Mouse (Mus musculus) embryonic facial prominence, embryonic 10.5 days (tissue): ENCODE data around the gene Nup93. TPM values are rescaled to one million over a fixed set of nuclear protein-coding genes. Genes with fewer than 3 reads are reported as not detected.
A peak's percentile ranks its signal among the peaks of the same experiment; 100 is the strongest.
"Not testable (repeated sequence)": the region's sequence is repeated elsewhere in the genome, so short reads cannot be mapped to it uniquely, and the experiment has no call there.

ENCODE experiments used
- DNase-seq: peaks from one replicate; pipeline ENCODE4 v3.0.0-alpha.2; 2017; ENCODE audit warnings: low spot score
- H3K27ac ChIP-seq: fragments of 300-500 bp; sonication (generic); replicated peaks from 2 replicates; pipeline ENCODE4 v1.5.1; 2016; ENCODE audit warnings: mild to moderate bottlenecking
- H3K27me3 ChIP-seq: fragments of 300-500 bp; sonication (generic); replicated peaks from 2 replicates; pipeline ENCODE4 v1.6.1; 2016; ENCODE audit warnings: low read depth, mild to moderate bottlenecking; ENCODE audit not compliant: poor library complexity, severe bottlenecking
- H3K36me3 ChIP-seq: fragments of 300-500 bp; sonication (generic); replicated peaks from 2 replicates; pipeline ENCODE4 v1.6.1; 2016; ENCODE audit warnings: mild to moderate bottlenecking, moderate library complexity
- H3K4me1 ChIP-seq: fragments of 300-500 bp; sonication (generic); 2 replicates; pipeline ENCODE4 v1.6.1; 2016
- H3K4me3 ChIP-seq: fragments of 300-500 bp; sonication (generic); 2 replicates; pipeline ENCODE4 v1.5.1; 2016; ENCODE audit warnings: mild to moderate bottlenecking, moderate library complexity
- H3K9me3 ChIP-seq: fragments of 300-500 bp; sonication (generic); 2 replicates; pipeline ENCODE4 v1.6.1; 2016; ENCODE audit warnings: mild to moderate bottlenecking
- WGBS: fragments of 180-500 bp; shearing (Covaris S2); methylation state at CpG from one replicate; pipeline ENCODE4 v1.1.7; 2016; 5-methylcytosine and 5-hydroxymethylcytosine counted together
- polyA plus RNA-seq: library from polyadenylated mRNA; unstranded; fragments of >200 nt; fragmentation: Nextera tagmentation; extraction: Ambion mirVana; gene quantifications from 2 replicates; pipeline ENCODE4 v1.2.1, GENCODE M21; 2016

The Nup93 gene
- 150 and 152 TPM in 2 replicates for polyA plus RNA-seq

DNA sequence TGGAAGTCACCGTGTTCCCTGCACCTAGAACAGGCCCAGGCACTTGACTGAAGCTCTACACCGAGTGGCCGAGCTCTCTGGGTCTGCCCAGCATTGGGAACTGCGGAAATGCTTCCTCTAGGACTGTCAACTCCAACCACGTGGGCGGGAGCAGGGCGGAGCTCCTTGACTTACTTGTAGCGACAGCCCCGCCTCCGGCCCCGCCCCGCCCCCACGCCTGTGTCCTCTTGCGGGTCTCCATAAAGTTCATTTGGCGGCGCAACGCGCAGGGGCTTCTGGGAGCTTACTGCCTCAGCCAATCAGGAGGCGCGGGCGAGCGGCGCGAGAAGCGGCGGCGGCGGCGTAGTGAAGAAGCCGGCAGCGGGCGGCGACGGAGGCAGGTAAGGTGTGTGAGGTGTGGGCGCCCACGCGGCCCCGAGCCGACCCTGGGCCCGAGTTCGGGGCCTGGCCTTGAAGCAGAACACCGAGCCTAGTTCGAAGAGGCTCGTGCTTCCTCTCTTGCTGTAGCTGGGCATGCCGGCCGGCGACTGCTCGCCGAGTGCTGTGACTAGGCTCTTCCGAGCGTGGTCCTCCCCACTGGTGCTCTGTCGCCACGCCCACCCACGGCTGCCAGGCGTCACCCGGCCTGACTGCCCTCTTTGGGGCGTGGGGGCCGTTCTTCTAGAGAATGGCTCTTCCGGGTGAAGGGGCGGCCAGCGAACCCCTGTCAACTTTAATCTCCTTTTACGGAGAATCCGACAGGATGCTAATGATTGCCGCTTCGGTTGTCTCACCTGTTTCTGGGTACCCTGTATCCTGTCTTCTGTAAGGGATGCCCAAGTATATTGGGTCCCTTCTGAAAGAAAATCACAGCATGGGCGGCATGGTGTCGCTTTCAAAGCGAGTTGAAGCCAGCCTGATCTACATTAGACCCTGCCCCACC is at the start of gene Nup93:
Gene Nup93, plus strand, starts transcription at position 313 of the 922 bp plus-strand sequence.
- WGBS: under 1% methylated on average over 68 of the region's 68 CpGs
- DNase-seq: peak; percentile 100

DNA sequence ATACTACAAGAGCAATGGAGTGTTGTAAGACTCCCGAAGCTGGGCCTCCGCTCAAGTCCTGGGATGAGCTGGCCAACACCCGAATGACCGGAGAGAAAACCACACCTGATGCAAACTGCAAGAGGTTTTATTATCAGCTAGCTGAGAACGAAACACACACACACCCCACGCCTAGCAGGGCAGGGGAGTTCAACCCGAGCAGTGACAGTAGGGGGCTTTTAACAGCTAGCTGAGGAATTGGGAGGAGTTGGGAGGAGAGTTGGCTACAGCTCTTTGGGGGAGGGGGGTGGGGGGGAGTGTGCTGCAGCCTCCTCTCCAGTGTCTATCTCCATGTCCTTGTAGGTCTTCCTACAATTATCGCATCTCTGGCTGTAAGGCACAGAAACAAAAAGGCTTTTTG is 48.6 kb upstream of the Nup93 start:
- not testable (repeated sequence) for H3K4me3 ChIP-seq, H3K27ac ChIP-seq

More for the DNA sequence above, at the start of gene Nup93:
- Histone ChIP-seq H3K36me3 (no peaks in the 10 kb centered on the region), H3K4me3 (peak within 1 kb of the TSS; percentile 81), H3K4me1 (peaks cover 25% of the 10 kb centered on the region), H3K9me3 (no peaks in the 10 kb centered on the region), H3K27ac (peak within 1 kb of the TSS; percentile 86), H3K27me3 (no peaks in the 10 kb centered on the region)

DNA sequence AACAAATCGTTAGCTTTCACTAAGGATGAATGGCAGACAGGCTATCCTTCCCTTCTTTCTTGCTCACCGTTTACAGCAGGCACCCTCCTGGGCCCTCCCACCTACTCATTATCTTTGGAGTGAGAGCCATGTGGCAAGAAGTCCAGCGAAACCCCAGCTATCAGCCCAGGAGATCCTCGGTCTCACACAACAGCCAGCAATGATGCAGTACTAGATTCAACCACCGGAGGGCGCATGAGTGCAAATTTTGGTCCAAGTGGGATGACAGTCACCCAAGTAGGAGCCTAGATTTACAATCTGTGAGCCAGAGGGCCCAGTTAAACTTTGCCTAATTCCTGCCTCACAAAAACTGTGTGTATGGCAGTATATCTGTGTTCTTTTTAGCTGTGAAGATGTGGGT is 47.1 kb upstream of the Nup93 start:
- no peak overlapping the region for H3K27ac ChIP-seq
- peak; percentile 89 for DNase-seq
- no peaks in the 10 kb centered on the region for H3K36me3 ChIP-seq
- peaks cover 14% of the 10 kb centered on the region for H3K4me1 ChIP-seq
- H3K27me3 ChIP-seq: peaks cover 47% of the 10 kb centered on the region
- H3K4me3 ChIP-seq: no peak overlapping the region
- no peaks in the 10 kb centered on the region for H3K9me3 ChIP-seq
- WGBS: 3% methylated on average over 6 of the region's 6 CpGs

More for the DNA sequence above, 48.6 kb upstream of the Nup93 start:
- peaks cover 32% of the 10 kb centered on the region for H3K27me3 ChIP-seq
- H3K36me3 ChIP-seq, H3K4me1 ChIP-seq, H3K9me3 ChIP-seq, DNase-seq: not testable (repeated sequence)
- 75% methylated on average over 8 of the region's 8 CpGs for WGBS

DNA sequence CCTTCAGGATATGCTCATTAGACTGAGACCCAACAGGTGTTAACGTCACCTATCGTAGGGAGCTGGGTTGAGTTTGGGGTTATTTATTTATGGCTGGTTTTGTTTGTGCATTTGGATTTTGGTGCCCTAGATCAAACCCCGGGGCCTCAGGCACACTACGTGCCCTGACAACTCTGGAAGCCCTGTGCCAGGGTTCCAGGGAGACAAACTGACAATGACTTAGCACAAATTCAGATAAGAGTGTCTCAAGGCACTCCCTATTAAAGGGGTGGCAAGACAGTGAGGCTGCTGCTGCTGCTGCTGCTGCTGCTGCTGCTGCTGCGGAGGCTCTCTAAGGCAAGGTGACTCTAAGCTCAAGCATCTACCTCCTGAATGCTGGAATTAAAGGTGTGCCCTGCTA is 44.8 kb upstream of the Nup93 start:
- 85% methylated on average over 5 of the region's 5 CpGs for WGBS
- no peaks in the 10 kb centered on the region for H3K9me3 ChIP-seq
- H3K4me3 ChIP-seq: no peak overlapping the region
- H3K4me1 ChIP-seq: peaks cover 35% of the 10 kb centered on the region
- H3K36me3 ChIP-seq: no peaks in the 10 kb centered on the region
- H3K27ac ChIP-seq: no peak overlapping the region
- peaks cover 70% of the 10 kb centered on the region for H3K27me3 ChIP-seq
- DNase-seq: no peak

DNA sequence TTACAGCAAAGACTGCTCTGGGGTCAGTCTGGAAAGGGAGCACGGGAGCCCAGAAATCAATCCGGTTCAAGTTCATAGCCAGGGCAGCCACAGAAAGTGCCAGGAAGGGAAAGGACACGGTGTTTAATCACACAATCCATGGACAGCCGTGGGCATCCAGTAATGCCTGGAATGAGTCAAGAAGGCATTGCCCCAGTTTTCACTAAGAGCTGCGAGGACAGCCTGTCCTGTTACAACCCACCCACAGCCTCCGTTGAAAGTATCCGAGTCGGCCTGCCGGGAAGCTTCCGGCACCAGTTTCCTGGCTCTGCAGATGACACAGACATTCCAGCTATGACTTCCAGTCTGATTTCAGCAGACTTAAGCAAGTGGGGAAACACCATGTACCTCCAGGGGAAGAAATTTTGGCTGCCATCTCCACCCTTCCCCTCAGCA is 43.0 kb upstream of the Nup93 start:
- Histone ChIP-seq H3K9me3 (no peaks in the 10 kb centered on the region), H3K27ac (0 out of 2 replicates have a peak overlapping the region, but pooled peaks have one; percentile 59), H3K4me3 (peak overlapping the region; percentile 60; the same call in 1 of the 2 replicates), H3K4me1 (peaks cover 41% of the 10 kb centered on the region), H3K27me3 (peaks cover 87% of the 10 kb centered on the region), H3K36me3 (no peaks in the 10 kb centered on the region)
- 43% methylated on average over 10 of the region's 10 CpGs for WGBS
- no peak for DNase-seq

DNA sequence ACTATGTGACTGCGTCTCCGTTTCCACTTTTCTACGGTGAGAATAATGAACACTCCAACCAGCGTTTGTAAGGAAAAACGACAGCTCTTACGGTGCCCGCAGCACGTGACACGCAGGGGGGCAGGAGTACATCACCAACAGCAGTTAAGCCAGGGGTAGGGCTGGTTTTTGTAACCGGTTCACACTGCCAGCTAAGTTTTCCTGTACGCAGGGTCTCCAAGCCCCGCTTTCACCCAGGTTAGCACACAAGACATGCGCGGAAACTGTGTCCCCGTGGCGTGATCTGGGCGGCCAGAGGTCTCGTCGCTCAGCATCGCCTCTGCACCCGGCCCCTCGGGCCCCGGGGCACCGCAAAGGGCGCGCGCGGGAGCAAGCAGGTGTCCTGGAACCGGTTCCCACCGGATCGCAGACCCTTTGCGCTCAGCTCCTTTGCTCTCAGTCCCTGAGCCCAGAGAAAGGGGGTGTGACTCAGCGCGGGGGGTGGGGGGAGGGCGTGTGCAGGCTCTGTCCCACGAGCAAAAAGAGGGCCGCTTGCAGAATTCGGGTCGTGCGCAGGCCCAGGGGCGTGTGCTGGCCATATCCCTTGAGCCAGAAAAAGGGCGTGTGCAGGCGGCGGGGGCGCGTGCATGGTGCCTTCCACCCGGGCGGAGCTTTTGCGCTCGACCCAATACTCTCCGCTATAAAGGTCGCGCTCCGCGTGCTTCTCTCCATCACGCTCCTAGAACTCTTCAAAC is 42.1 kb upstream of the Nup93 start, which contains the start of gene Mt2:
Gene Mt2, plus strand, starts transcription at position 590 of the 734 bp plus-strand sequence.
- under 1% methylated on average over 56 of the region's 56 CpGs for WGBS
- peaks cover 38% of the 10 kb centered on the region for H3K4me1 ChIP-seq
- H3K27me3 ChIP-seq: peaks cover 93% of the 10 kb centered on the region
- H3K4me3 ChIP-seq: peak within 1 kb of the TSS; percentile 60
- H3K27ac ChIP-seq: peak within 1 kb of the TSS; percentile 59
- no peaks in the 10 kb centered on the region for H3K9me3 ChIP-seq
- H3K36me3 ChIP-seq: no peaks in the 10 kb centered on the region
- peak; percentile 73 for DNase-seq

DNA sequence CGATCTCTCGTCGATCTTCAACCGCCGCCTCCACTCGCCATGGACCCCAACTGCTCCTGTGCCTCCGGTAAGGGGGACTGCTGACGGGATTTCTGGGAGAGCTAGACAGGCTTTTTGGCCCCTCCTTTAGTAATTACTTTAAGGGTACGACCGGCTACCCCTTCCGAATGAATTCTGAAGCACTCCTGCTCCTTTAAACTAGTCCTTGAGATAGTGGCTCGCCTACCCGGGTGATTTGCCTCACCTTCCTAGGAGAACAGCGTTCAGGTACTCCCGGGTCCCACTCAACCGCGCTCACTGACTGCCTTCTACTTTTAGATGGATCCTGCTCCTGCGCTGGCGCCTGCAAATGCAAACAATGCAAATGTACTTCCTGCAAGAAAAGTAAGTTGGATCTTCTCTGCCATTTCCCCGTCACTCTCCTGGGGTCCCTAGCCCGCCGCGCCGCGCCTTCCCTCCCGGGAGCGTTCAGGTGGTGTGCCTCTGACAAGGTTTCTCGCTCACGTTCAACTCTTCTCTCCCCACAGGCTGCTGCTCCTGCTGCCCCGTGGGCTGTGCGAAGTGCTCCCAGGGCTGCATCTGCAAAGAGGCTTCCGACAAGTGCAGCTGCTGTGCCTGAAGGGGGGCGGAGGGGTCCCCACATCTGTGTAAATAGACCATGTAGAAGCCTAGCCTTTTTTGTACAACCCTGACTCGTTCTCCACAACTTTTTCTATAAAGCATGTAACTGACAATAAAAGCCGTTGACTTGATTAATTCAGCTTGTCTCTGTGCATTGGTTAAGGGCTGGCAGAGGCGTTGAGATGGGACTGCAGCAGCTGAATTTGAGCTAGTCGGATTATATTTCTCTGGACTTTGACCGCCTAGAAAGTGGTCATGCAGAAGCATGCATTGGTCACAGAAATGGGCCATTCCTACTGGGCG is 41.3 kb upstream of the Nup93 start:
- H3K9me3 ChIP-seq: no peaks in the 10 kb centered on the region
- H3K27ac ChIP-seq: peak overlapping the region; percentile 51
- WGBS: 2% methylated on average over 39 of the region's 39 CpGs
- H3K4me3 ChIP-seq: peak overlapping the region; percentile 60
- no peaks in the 10 kb centered on the region for H3K36me3 ChIP-seq
- peak; percentile 55 for DNase-seq
- peaks cover 96% of the 10 kb centered on the region for H3K27me3 ChIP-seq
- peaks cover 38% of the 10 kb centered on the region for H3K4me1 ChIP-seq

DNA sequence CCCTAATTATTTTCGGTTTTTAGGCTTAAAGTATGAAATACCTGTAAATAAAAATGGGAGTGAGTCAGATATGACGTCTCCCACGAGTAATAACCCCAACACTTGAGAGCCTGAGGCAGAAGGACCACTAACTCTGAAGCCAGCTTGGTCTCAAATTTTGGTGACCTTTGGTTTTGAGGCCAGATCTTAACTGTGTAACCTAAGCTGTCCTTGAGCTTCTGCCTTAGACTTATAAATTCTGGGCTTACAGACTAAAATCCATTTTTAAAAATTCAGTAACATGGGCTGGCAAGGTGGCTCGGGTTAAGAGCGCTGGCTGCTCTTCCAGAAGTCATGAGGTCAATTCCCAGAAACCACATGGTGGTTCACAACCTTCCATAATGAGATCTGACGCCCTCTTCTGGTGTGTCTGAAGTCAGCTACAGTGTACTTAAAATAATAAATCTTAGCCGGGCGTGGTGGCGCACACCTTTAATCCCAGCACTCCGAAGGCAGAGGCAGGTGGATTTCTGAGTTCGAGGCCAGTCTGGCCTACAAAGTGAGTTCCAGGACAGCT is 40.4 kb upstream of the Nup93 start:
- WGBS: 42% methylated on average over 11 of the region's 11 CpGs
- Histone ChIP-seq H3K27me3 (peaks cover 100% of the 10 kb centered on the region), H3K4me3 (peak overlapping the region; percentile 60), H3K27ac (no peak overlapping the region), H3K4me1 (peaks cover 41% of the 10 kb centered on the region), H3K9me3 (no peaks in the 10 kb centered on the region), H3K36me3 (no peaks in the 10 kb centered on the region)
- no peak for DNase-seq

DNA sequence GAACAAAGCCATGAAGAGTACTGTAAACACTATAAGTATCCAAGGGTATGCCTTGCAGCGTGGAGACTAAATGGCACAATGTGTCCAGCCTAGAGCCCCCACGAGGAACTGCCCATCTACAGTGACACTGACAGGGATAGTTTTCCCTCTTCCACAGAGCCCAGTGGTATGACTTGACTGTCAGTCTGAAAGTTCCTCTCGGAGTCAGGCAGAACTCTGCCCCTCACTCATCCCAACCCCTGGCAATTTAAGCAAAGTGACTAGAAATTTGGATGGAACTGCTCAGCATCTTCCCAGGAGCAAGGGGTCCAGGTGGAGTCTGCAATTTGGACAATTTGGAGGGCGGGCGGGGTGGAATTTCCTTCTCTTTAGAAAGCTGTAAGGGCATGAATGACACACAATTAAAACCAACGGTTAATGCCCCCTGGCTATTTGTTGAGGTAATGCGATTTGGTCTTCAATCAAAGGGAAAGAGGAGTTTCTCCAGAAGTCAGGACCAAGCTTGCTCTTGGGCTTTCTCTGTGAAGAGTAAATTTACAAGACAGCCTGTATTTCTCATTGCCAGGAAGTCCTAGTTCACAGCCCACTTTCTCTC is 39.6 kb upstream of the Nup93 start:
- H3K27me3 ChIP-seq: peaks cover 100% of the 10 kb centered on the region
- H3K36me3 ChIP-seq: no peaks in the 10 kb centered on the region
- no peak for DNase-seq
- no peak overlapping the region for H3K27ac ChIP-seq
- peaks cover 49% of the 10 kb centered on the region for H3K4me1 ChIP-seq
- no peaks in the 10 kb centered on the region for H3K9me3 ChIP-seq
- H3K4me3 ChIP-seq: no peak overlapping the region
- 19% methylated on average over 7 of the region's 7 CpGs for WGBS

DNA sequence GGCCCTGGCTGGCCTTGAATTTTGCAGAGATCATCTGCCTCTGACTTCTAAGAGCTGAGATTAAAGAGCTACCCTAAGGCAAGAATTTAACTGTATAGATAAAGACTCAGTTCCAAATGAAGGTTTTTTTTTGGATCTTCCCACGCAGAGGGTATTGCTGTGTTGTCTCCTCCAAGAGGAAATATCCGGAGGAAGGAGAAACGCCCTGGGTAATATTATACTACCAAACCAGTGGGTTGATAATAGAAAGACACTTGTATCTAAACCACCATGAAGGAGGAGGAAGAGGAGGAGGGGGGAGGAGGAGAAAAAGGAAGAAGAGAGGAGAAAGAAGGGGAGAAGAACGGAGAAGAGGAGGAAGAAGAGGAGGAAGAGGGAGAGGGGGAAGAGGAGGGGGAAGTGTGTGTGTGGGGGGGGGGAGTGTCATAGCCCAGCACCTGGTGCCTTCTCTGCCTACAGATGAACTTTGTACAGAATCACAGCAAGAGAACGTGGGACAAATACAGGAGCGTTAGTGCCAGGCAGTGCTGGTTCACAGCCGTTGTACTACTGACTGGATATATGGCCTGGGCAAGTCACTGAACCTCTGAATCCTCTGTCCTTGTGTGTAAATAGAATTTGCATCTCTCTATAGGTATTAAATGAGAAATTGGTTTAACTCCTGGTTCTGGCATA is 36.5 kb upstream of the Nup93 start:
- DNase-seq: no peak
- Histone ChIP-seq H3K9me3 (no peaks in the 10 kb centered on the region), H3K4me3 (no peak overlapping the region), H3K27ac (no peak overlapping the region), H3K27me3 (peaks cover 100% of the 10 kb centered on the region), H3K4me1 (peaks cover 43% of the 10 kb centered on the region), H3K36me3 (no peaks in the 10 kb centered on the region)
- 57% methylated on average over 7 of the region's 7 CpGs for WGBS
